Mouse (Mus musculus): ENCODE data around the gene G0s2. TPM values are rescaled to one million over a fixed set of nuclear protein-coding genes. Genes with fewer than 3 reads are reported as not detected.
"Not testable (repeated sequence)": the region's sequence is repeated elsewhere in the genome, so short reads cannot be mapped to it uniquely, and the experiment has no call there.

G0s2 gene
- total and polyA plus RNA-seq, 3 experiments: 44.8 to 229 (median 57.9) TPM

GRCm38 (mm10) chr1:193255488-193256288, 17.3 kb downstream of the G0s2 start:
- intact Hi-C loops (cut with DNase I): loop anchor here (1.0 to 2.0 kb wide), 3 partner anchors 69 to 121 kb away; no protein-coding TSS in a partner anchor
- DNase-seq: peak; percentile 72 to 81

GRCm38 (mm10) chr1:193255032-193255431, 18.0 kb downstream of the G0s2 start:
- peak overlapping the region; percentile 46 for H3K9ac ChIP-seq (ENCODE audit: low read depth, low read length)
- 42% methylated on average over 8 of the region's 8 CpGs for WGBS
- DNase-seq: no peak
- no peak for TF ChIP-seq CTCF (IDR thresholded peaks at IDR 0.05)
- peak overlapping the region; percentile 36 for H3K27ac ChIP-seq
- intact Hi-C loops (cut with DNase I): loop anchor here (1.0 to 2.0 kb wide), 3 partner anchors 69 to 122 kb away; no protein-coding TSS in a partner anchor
- no peaks in the 10 kb centered on the region for H3K36me3 ChIP-seq (ENCODE audit: control insufficient read depth, insufficient read depth, low read length)
- H3K27me3 ChIP-seq (ENCODE audit: control insufficient read depth, insufficient read depth, low read length): no peaks in the 10 kb centered on the region; the same call in 1 of the 2 replicates
- H3K4me3 ChIP-seq: peak overlapping the region; percentile 18; the same call in 1 of the 2 replicates
- no peaks in the 10 kb centered on the region; the same call in 1 of the 2 replicates for H3K79me2 ChIP-seq (replicated peaks; ENCODE audit: control insufficient read depth, insufficient read depth, low read length)
- H3K4me1 ChIP-seq (ENCODE audit: control insufficient read depth, insufficient read depth, low read length): peaks cover 4% of the 10 kb centered on the region

More at GRCm38 (mm10) chr1:193255488-193256288, 17.3 kb downstream of the G0s2 start:
- WGBS: 27% methylated on average over 3 of the region's 3 CpGs
- Histone ChIP-seq H3K4me3 (peak overlapping the region; percentile 18; the same call in 1 of the 2 replicates), H3K79me2 (replicated peaks; ENCODE audit: control insufficient read depth, insufficient read depth, low read length) (no peaks in the 10 kb centered on the region; the same call in 1 of the 2 replicates), H3K27ac (peak overlapping the region; percentile 36), H3K4me1 (ENCODE audit: control insufficient read depth, insufficient read depth, low read length) (peaks cover 4% of the 10 kb centered on the region), H3K27me3 (ENCODE audit: control insufficient read depth, insufficient read depth, low read length) (no peaks in the 10 kb centered on the region; the same call in 1 of the 2 replicates), H3K36me3 (ENCODE audit: control insufficient read depth, insufficient read depth, low read length) (no peaks in the 10 kb centered on the region), H3K9ac (ENCODE audit: low read depth, low read length) (peak overlapping the region; percentile 19)
- TF ChIP-seq POLR2A (IDR thresholded peaks at IDR 0.05; ENCODE audit: insufficient read depth, low read depth, low read length) (no peak), CTCF (IDR thresholded peaks at IDR 0.05) (peak; percentile 87)

GRCm38 (mm10) chr1:193253895-193254294, 19.1 kb downstream of the G0s2 start:
- 73% methylated on average over 3 of the region's 3 CpGs for WGBS

GRCm38 (mm10) chr1:193252616-193253015, 20.4 kb downstream of the G0s2 start:
- no peak for DNase-seq
- intact Hi-C loops (cut with DNase I): loop anchor here (1.0 kb wide), 1 partner anchor 41 kb away; no protein-coding TSS in a partner anchor
- Histone ChIP-seq H3K4me3 (no peak overlapping the region), H3K27ac (no peak overlapping the region), H3K27me3 (ENCODE audit: control insufficient read depth, insufficient read depth, low read length) (no peaks in the 10 kb centered on the region; the same call in 1 of the 2 replicates), H3K79me2 (replicated peaks; ENCODE audit: control insufficient read depth, insufficient read depth, low read length) (no peaks in the 10 kb centered on the region; the same call in 1 of the 2 replicates), H3K4me1 (ENCODE audit: control insufficient read depth, insufficient read depth, low read length) (peaks cover 4% of the 10 kb centered on the region), H3K36me3 (ENCODE audit: control insufficient read depth, insufficient read depth, low read length) (no peaks in the 10 kb centered on the region), H3K9ac (ENCODE audit: low read depth, low read length) (no peak overlapping the region)
- 16% methylated on average over 5 of the region's 5 CpGs for WGBS
- TF ChIP-seq POLR2A (IDR thresholded peaks at IDR 0.05; ENCODE audit: insufficient read depth, low read depth, low read length): no peak
- no peak for TF ChIP-seq CTCF (IDR thresholded peaks at IDR 0.05)
- TF ChIP-seq EP300 (IDR thresholded peaks at IDR 0.05; ENCODE audit: insufficient read depth, low read depth, low read length): no peak

More at GRCm38 (mm10) chr1:193253895-193254294, 19.1 kb downstream of the G0s2 start:
- not testable (repeated sequence) for H3K27me3 ChIP-seq (ENCODE audit: control insufficient read depth, insufficient read depth, low read length); H3K79me2 ChIP-seq (replicated peaks; ENCODE audit: control insufficient read depth, insufficient read depth, low read length); H3K4me3 ChIP-seq; H3K9ac ChIP-seq (ENCODE audit: low read depth, low read length); H3K36me3 ChIP-seq (ENCODE audit: control insufficient read depth, insufficient read depth, low read length); H3K4me1 ChIP-seq (ENCODE audit: control insufficient read depth, insufficient read depth, low read length); H3K27ac ChIP-seq; DNase-seq
- intact Hi-C loops (cut with DNase I): loop anchor here (1.0 to 2.0 kb wide), 3 partner anchors 43 to 123 kb away; no protein-coding TSS in a partner anchor

GRCm38 (mm10) chr1:193251386-193251785, 21.6 kb downstream of the G0s2 start:
- DNase-seq: no peak
- Histone ChIP-seq H3K9ac (ENCODE audit: low read depth, low read length) (no peak overlapping the region), H3K4me3 (no peak overlapping the region), H3K27me3 (ENCODE audit: control insufficient read depth, insufficient read depth, low read length) (no peaks in the 10 kb centered on the region; the same call in 1 of the 2 replicates), H3K79me2 (replicated peaks; ENCODE audit: control insufficient read depth, insufficient read depth, low read length) (no peaks in the 10 kb centered on the region; the same call in 1 of the 2 replicates), H3K36me3 (ENCODE audit: control insufficient read depth, insufficient read depth, low read length) (no peaks in the 10 kb centered on the region), H3K27ac (no peak overlapping the region; the same call in 1 of the 2 replicates), H3K4me1 (ENCODE audit: control insufficient read depth, insufficient read depth, low read length) (peaks cover 2% of the 10 kb centered on the region)
- TF ChIP-seq POLR2A (IDR thresholded peaks at IDR 0.05; ENCODE audit: insufficient read depth, low read depth, low read length) (no peak), EP300 (IDR thresholded peaks at IDR 0.05; ENCODE audit: insufficient read depth, low read depth, low read length) (0 out of 2 replicates have a peak, but pooled peaks have one; percentile 27), CTCF (IDR thresholded peaks at IDR 0.05) (no peak)
- intact Hi-C loops (cut with DNase I): no loop called here
- WGBS: 56% methylated on average over 7 of the region's 7 CpGs

- TF ChIP-seq CTCF (IDR thresholded peaks at IDR 0.05): no peak
- no peak for TF ChIP-seq EP300 (IDR thresholded peaks at IDR 0.05; ENCODE audit: insufficient read depth, low read depth, low read length)
- TF ChIP-seq POLR2A (IDR thresholded peaks at IDR 0.05; ENCODE audit: insufficient read depth, low read depth, low read length): no peak
Measured at GRCm38 (mm10) chr1:193250026-193250425, 23.0 kb downstream of the G0s2 start.

More at GRCm38 (mm10) chr1:193250026-193250425, 23.0 kb downstream of the G0s2 start:
- no peaks in the 10 kb centered on the region for H3K79me2 ChIP-seq (replicated peaks; ENCODE audit: control insufficient read depth, insufficient read depth, low read length)
- no peak overlapping the region for H3K4me3 ChIP-seq
- H3K9ac ChIP-seq (ENCODE audit: low read depth, low read length): no peak overlapping the region
- intact Hi-C loops (cut with DNase I): no loop called here
- no peak overlapping the region for H3K27ac ChIP-seq
- H3K36me3 ChIP-seq (ENCODE audit: control insufficient read depth, insufficient read depth, low read length): no peaks in the 10 kb centered on the region
- peaks cover 2% of the 10 kb centered on the region for H3K4me1 ChIP-seq (ENCODE audit: control insufficient read depth, insufficient read depth, low read length)
- 80% methylated on average over 2 of the region's 2 CpGs for WGBS
- no peak for DNase-seq
- no peaks in the 10 kb centered on the region; the same call in 1 of the 2 replicates for H3K27me3 ChIP-seq (ENCODE audit: control insufficient read depth, insufficient read depth, low read length)
